Comparison of ENCODE assay signal across 8 mouse cellular contexts in the genomic region with DNA sequence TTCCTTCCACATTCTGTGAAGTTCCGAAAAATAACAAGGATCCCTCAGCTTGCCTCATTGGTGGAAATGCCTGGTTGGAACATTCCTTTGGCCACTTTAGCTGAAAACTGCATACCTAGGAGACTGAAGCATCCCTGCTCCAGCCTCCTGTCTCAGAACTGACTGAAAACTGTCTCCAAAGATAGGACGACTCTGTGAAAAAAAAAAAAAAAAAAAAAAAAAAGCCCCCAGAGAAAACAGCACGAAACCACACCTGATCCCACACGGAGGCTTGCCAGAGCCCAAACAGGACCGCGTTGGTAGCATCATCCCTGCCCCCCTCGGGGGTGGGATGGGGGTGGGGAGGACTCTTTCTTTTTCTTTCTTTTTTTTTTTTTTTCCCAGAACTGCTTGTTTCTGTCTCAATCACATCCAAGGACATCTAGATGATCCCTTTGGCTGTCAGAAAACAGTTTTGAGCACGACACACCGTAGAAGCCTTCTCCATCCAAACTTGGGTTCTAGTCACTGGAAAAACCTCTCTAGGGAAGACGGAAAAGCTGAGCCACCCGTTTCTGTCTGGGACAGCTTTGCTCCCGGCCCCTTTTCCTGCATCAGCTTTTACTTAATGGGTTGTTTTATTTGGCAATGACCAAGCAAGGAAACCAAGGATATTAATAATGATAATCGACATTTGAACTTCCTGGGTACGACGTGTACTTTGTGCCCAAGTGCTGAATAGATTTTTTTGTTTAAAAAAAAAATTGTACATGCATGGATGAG. TPM values are rescaled to one million over a fixed set of nuclear protein-coding genes. Genes with fewer than 3 reads are reported as not detected.
DNase-seq lines count a peak whose midpoint lies in the region; ATAC-seq and TF ChIP-seq lines count a peak whose summit lies in the region.

No protein-coding gene starts in this region.

- peaks cover 20% of the 10 kb centered on the region for H3K4me1 ChIP-seq in heart, embryonic 15.5 days (replicated peaks)
- peaks cover 14% of the 10 kb centered on the region for H3K4me1 ChIP-seq in limb, embryonic 14.5 days (ENCODE audit: control insufficient read depth, insufficient read depth, low read length)

- H3K27me3 ChIP-seq in heart, embryonic 15.5 days = no peaks in the 10 kb centered on the region
- no peaks in the 10 kb centered on the region for H3K27me3 ChIP-seq in limb, embryonic 14.5 days (ENCODE audit: control insufficient read depth, insufficient read depth, low read length)

- no peak overlapping the region for H3K9ac ChIP-seq in heart, embryonic 15.5 days
- no peak overlapping the region for H3K9ac ChIP-seq in limb, embryonic 14.5 days (ENCODE audit: low read depth, low read length, severe bottlenecking)

- peak; percentile 44 for DNase-seq in gastrocnemius, postnatal 25 days
- no peak for DNase-seq in gastrocnemius, postnatal 10 days
- DNase-seq in Muller cell, postnatal 12 days (ENCODE audit: inconsistent ontology term) = peak; percentile 40
- no peak for DNase-seq in limb, embryonic 14.5 days (ENCODE audit: low spot score)
- no peak for DNase-seq in retina, embryonic 14.5 days (ENCODE audit: low spot score)
- DNase-seq in thymus, postnatal 14 days = no peak
- DNase-seq in layer of hippocampus, adult 9-10 months (ENCODE audit: low spot score) = no peak

- peak overlapping the region; percentile 69 for H3K27ac ChIP-seq in heart, embryonic 15.5 days
- 0 out of 2 replicates have a peak overlapping the region, but pooled peaks have one; percentile 5 for H3K27ac ChIP-seq in limb, embryonic 14.5 days (replicated peaks; ENCODE audit: low read depth, low read length)

- H3K36me3 ChIP-seq in heart, embryonic 15.5 days = no peaks in the 10 kb centered on the region
- H3K36me3 ChIP-seq in limb, embryonic 14.5 days (ENCODE audit: control insufficient read depth, insufficient read depth, low read length) = no peaks in the 10 kb centered on the region

- no peak for ATAC-seq in heart, embryonic 15.5 days (replicated peaks; ENCODE audit: insufficient number of reproducible peaks, insufficient read depth, low FRiP score, low read depth)
- no peak for ATAC-seq in limb, embryonic 14.5 days (ENCODE audit: low FRiP score, low read depth)

- H3K4me3 ChIP-seq in heart, embryonic 15.5 days = no peak overlapping the region
- no peak overlapping the region for H3K4me3 ChIP-seq in limb, embryonic 14.5 days (replicated peaks; ENCODE audit: low read length)

- no peak for TF ChIP-seq POLR2A in limb, embryonic 14.5 days (IDR thresholded peaks at IDR 0.05; ENCODE audit: borderline replicate concordance, extremely low read depth, insufficient read depth, insufficient read length)

- WGBS in heart, embryonic 15.5 days = 35% methylated on average over 15 of the region's 15 CpGs
- 43% methylated on average over 14 of the region's 15 CpGs for WGBS in limb, embryonic 14.5 days

- H3K4me2 ChIP-seq in heart, embryonic 15.5 days = peak overlapping the region; percentile 42
- H3K4me2 ChIP-seq in limb, embryonic 14.5 days (replicated peaks; ENCODE audit: low read depth, low read length, severe bottlenecking) = peak overlapping the region; percentile 23; the same call in 1 of the 2 replicates

- H3K9me3 ChIP-seq in heart, embryonic 15.5 days (replicated peaks) = peaks cover 6% of the 10 kb centered on the region; the same call in 1 of the 2 replicates
- H3K9me3 ChIP-seq in limb, embryonic 14.5 days (ENCODE audit: control insufficient read depth, low read length) = peaks cover 8% of the 10 kb centered on the region; the same call in 1 of the 2 replicates

RNA-seq across cellular contexts. Expression of a gene that starts 29.0 kb away (rescaled TPM):
- 10 to 100 TPM; 35.9 to 43.0 TPM for total RNA-seq in gastrocnemius, postnatal 25 days (2021)
- total RNA-seq in gastrocnemius, postnatal 10 days (2021) = 10 to 100 TPM; 78.3 to 89.9 TPM
- polyA plus RNA-seq in heart, embryonic 15.5 days (2015; fragmentation: Nextera tagmentation; extraction: Ambion mirVana) = 54.1 and 61.2 TPM in 2 replicates
- 48.8 and 52.9 TPM in 2 replicates for polyA plus RNA-seq in limb, embryonic 14.5 days (2012; rRNA removed)
- polyA plus RNA-seq in limb, embryonic 14.5 days (2014; fragmentation: Nextera tagmentation; extraction: Ambion mirVana) = 66.0 and 70.9 TPM in 2 replicates

Comparison
In these comparisons a context has a peak if more than half of its experiments do, and no peak if none do; other contexts are left out.
1. DNase-seq: peak in gastrocnemius, postnatal 25 days (single experiment) and Muller cell, postnatal 12 days (single experiment); none in gastrocnemius, postnatal 10 days (single experiment), limb, embryonic 14.5 days (single experiment), retina, embryonic 14.5 days (single experiment), thymus, postnatal 14 days (single experiment) and layer of hippocampus, adult 9-10 months (single experiment).